Mouse (Mus musculus): ENCODE results near the gene H2-DMb2.

The H2-DMb2 gene

GRCm38 (mm10) chr17:34199050-34199619 lies 56.0 kb downstream of the H2-DMb2 start:
- CTCF ChIA-PET = interaction anchor here (0.8 to 1.0 kb wide), 3 partner anchors 12 to 96 kb away, joined by 3 to 14 read pairs (median 4); no protein-coding TSS in a partner anchor

GRCm38 (mm10) chr17:34200047-34200446 lies 56.9 kb downstream of the H2-DMb2 start:
- CTCF ChIA-PET = interaction anchor here (0.8 to 1.3 kb wide), 2 partner anchors 11 to 14 kb away, joined by 3 read pairs; no protein-coding TSS in a partner anchor

GRCm38 (mm10) chr17:34200772-34201505 lies 57.8 kb downstream of the H2-DMb2 start:
- CTCF ChIA-PET = interaction anchor here (0.8 to 1.3 kb wide), 3 partner anchors 15 to 125 kb away, joined by 3 read pairs; no protein-coding TSS in a partner anchor

Measured in spleen, embryonic (tissue).